Mouse (Mus musculus) forebrain, postnatal 0 days (tissue): ENCODE measurements at regions not wholly inside any gene's neighbourhood (a gene's known extent, or its start where the extent isn't known, plus 50 kb on each side); places are given as distances from the start of the nearest gene placed in this dataset.
A peak's percentile ranks its signal among the peaks of the same experiment; 100 is the strongest.

Source experiments
- ATAC-seq: fragments of 200-750 bp; cut with Nextera tagmentation; 2 replicates; pipeline ENCODE4 v1.8.0; 2017; ENCODE audit warnings: mild to moderate bottlenecking, moderate library complexity
- DNase-seq: peaks from one replicate; pipeline ENCODE4 v3.0.0-alpha.2; 2015
- H3K27ac ChIP-seq: fragments of 300-500 bp; sonication (generic); 2 replicates; pipeline ENCODE4 v1.5.1; 2014; ENCODE audit warnings: low read depth, mild to moderate bottlenecking, antibody characterized with exemption, low read length, moderate library complexity, mixed read lengths
- H3K27me3 ChIP-seq: fragments of 300-500 bp; sonication (generic); 2 replicates; pipeline ENCODE4 v1.6.1; 2014; ENCODE audit warnings: mild to moderate bottlenecking, low read length, mixed read lengths; ENCODE audit not compliant: insufficient read depth
- H3K36me3 ChIP-seq: fragments of 300-500 bp; sonication (generic); 2 replicates; pipeline ENCODE4 v1.6.1; 2014; ENCODE audit warnings: mild to moderate bottlenecking, moderate library complexity; ENCODE audit not compliant: insufficient read depth
- H3K4me1 ChIP-seq: fragments of 300-500 bp; sonication (generic); 2 replicates; pipeline ENCODE4 v1.6.1; 2014; ENCODE audit warnings: antibody characterized with exemption; ENCODE audit not compliant: insufficient read depth
- H3K4me2 ChIP-seq: fragments of 300-500 bp; sonication (generic); 2 replicates; pipeline ENCODE4 v1.6.1; 2014; ENCODE audit warnings: low read depth, mild to moderate bottlenecking, moderate library complexity
- H3K4me3 ChIP-seq: fragments of 300-500 bp; sonication (generic); 2 replicates; pipeline ENCODE4 v1.5.1; 2014; ENCODE audit warnings: low read depth, low read length, mixed read lengths
- H3K9ac ChIP-seq: fragments of 300-500 bp; sonication (generic); 2 replicates; pipeline ENCODE4 v1.6.1; 2014; ENCODE audit warnings: mild to moderate bottlenecking
- H3K9me3 ChIP-seq: fragments of 300-500 bp; sonication (generic); 2 replicates; pipeline ENCODE4 v1.6.1; 2016; ENCODE audit warnings: low read length
- CTCF ChIP-seq: sonication (generic); IDR thresholded peaks from 2 replicates; pipeline ENCODE4 v1.5.1; 2016; ENCODE audit warnings: antibody characterized with exemption, control low read depth, low read depth
- WGBS: fragments of 180-500 bp; shearing (Covaris S2); extraction: QIAGEN DNeasy Blood & Tissue Kit; methylation state at CpG from one replicate; pipeline ENCODE4 v1.1.7; 2014; 5-methylcytosine and 5-hydroxymethylcytosine counted together

- no peaks in the 10 kb centered on the region for H3K36me3 ChIP-seq
- 90% methylated on average over 3 of the region's 3 CpGs for WGBS
- ATAC-seq (no peak), DNase-seq (no peak)
- no peak overlapping the region for H3K27ac ChIP-seq
- no peaks in the 10 kb centered on the region; the same call in 1 of the 2 replicates for H3K27me3 ChIP-seq
- H3K4me2 ChIP-seq = no peak overlapping the region
- no peak for TF ChIP-seq CTCF
- no peaks in the 10 kb centered on the region for H3K9me3 ChIP-seq
- H3K4me3 ChIP-seq = no peak overlapping the region
- no peak overlapping the region for H3K9ac ChIP-seq
- no peaks in the 10 kb centered on the region for H3K4me1 ChIP-seq
Observed at GRCm38 (mm10) chr14:33735653-33736052, 146.6 kb downstream of the Ptpn20 start.

DNA sequence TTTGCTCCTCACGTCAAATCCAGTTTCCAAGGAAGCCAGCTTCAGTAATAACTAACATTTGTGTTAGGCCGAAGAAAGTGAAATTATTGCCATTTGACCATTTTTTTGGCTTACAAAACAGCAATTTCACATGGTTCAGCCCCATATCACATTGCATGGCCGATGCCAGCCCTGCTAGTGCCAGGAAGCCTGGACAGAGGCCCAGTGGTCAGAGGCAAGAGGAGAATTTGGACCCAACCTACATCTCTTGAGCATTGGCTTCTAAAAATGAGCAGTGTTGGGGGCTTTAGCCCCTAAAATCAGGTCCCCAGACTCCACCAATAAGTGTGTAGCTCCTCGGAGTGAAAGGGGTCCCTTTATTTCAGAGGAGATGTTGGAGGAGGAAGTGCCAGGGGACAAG is 157.2 kb downstream of the Ptpn20 start:
- no peak for TF ChIP-seq CTCF
- Histone ChIP-seq H3K9ac (no peak overlapping the region), H3K9me3 (no peaks in the 10 kb centered on the region), H3K27me3 (no peaks in the 10 kb centered on the region), H3K4me1 (no peaks in the 10 kb centered on the region), H3K36me3 (no peaks in the 10 kb centered on the region), H3K27ac (no peak overlapping the region), H3K4me3 (no peak overlapping the region), H3K4me2 (no peak overlapping the region)
- DNase-seq = no peak
- no peak for ATAC-seq
- WGBS = 78% methylated on average over 4 of the region's 4 CpGs

- Histone ChIP-seq H3K9ac (no peak overlapping the region), H3K4me2 (peak overlapping the region; percentile 8; the same call in 1 of the 2 replicates), H3K36me3 (no peaks in the 10 kb centered on the region), H3K4me3 (no peak overlapping the region), H3K4me1 (no peaks in the 10 kb centered on the region), H3K27ac (no peak overlapping the region), H3K27me3 (no peaks in the 10 kb centered on the region), H3K9me3 (0 out of 2 replicates have a peak, but pooled peaks cover 5% of the 10 kb centered on the region)
- WGBS = 35% methylated on average over 7 of the region's 7 CpGs
- ATAC-seq (peak; percentile 18; the same call in 1 of the 2 replicates), DNase-seq (peak; percentile 25)
- TF ChIP-seq CTCF = no peak
Observed at GRCm38 (mm10) chr14:33759656-33760055, 163.7 kb upstream of the Gdf10 start.

DNA sequence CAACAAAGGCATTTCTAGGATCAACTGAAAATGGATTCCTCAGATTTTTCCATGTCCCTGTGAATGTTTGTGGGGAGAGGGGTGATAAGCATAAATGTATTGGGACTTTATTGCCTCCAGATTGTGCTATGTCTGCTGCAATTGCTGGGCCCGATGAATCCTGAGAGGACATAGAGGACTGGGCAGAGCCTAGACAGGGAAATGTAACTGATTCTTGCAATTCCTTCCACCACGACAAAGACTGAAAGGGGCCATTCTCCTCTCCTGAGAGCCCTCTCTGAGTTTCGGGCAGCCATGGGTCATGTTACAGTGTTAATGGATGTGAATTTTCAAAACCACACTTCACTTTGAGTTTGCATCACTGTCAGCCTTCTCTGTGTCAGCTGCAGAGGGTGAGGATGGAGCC is 159.7 kb upstream of the Gdf10 start:
- Histone ChIP-seq H3K4me2 (no peak overlapping the region), H3K4me1 (no peaks in the 10 kb centered on the region), H3K4me3 (no peak overlapping the region), H3K9me3 (no peaks in the 10 kb centered on the region), H3K9ac (no peak overlapping the region), H3K36me3 (no peaks in the 10 kb centered on the region), H3K27me3 (no peaks in the 10 kb centered on the region), H3K27ac (no peak overlapping the region)
- 76% methylated on average over 3 of the region's 3 CpGs for WGBS
- TF ChIP-seq CTCF = no peak
- no peak for DNase-seq
- no peak for ATAC-seq

GRCm38 (mm10) chr14:33765767-33766166 is 157.6 kb upstream of the Gdf10 start:
- DNase-seq (no peak), ATAC-seq (no peak)
- H3K9me3 ChIP-seq = no peaks in the 10 kb centered on the region
- H3K27me3 ChIP-seq = no peaks in the 10 kb centered on the region
- no peaks in the 10 kb centered on the region for H3K36me3 ChIP-seq
- no peak overlapping the region for H3K9ac ChIP-seq
- no peak overlapping the region for H3K4me2 ChIP-seq
- H3K27ac ChIP-seq = no peak overlapping the region
- whole genome bisulfite sequencing = 92% methylated on average over 1 of the region's 1 CpGs
- H3K4me3 ChIP-seq = no peak overlapping the region
- no peak for TF ChIP-seq CTCF
- H3K4me1 ChIP-seq = no peaks in the 10 kb centered on the region

GRCm38 (mm10) chr14:33772374-33772773 is 151.0 kb upstream of the Gdf10 start:
- DNase-seq (no peak), ATAC-seq (no peak)
- no peak overlapping the region for H3K4me2 ChIP-seq
- H3K27me3 ChIP-seq = no peaks in the 10 kb centered on the region
- no peak overlapping the region for H3K9ac ChIP-seq
- no peak overlapping the region for H3K4me3 ChIP-seq
- no peak overlapping the region for H3K27ac ChIP-seq
- 82% methylated on average over 3 of the region's 3 CpGs for WGBS
- no peak for TF ChIP-seq CTCF
- no peaks in the 10 kb centered on the region for H3K9me3 ChIP-seq
- H3K36me3 ChIP-seq = no peaks in the 10 kb centered on the region
- no peaks in the 10 kb centered on the region for H3K4me1 ChIP-seq

DNA sequence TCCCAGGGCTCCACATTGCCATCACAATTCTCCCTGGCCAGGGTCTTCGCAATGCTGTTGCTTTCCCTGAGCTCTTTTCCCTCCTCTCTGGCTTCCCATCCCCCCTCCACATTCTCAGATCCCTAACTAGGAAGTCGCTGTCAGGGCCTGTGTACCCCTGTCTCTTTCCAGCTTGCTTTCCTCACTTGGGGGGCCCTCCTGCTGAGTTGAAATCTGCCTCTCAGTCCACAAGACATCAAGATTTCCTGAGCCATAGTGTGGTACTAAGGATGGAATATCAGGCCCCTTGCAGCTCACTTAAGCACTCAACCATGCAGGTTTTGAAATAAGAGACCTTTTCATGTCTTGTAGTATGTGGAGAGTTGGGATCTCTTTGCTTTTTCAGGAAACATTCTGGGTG is 133.8 kb upstream of the Gdf10 start:
- ATAC-seq = no peak
- Histone ChIP-seq H3K36me3 (no peaks in the 10 kb centered on the region), H3K27ac (no peak overlapping the region), H3K4me2 (no peak overlapping the region), H3K9me3 (no peaks in the 10 kb centered on the region), H3K4me3 (no peak overlapping the region), H3K9ac (no peak overlapping the region), H3K27me3 (no peaks in the 10 kb centered on the region), H3K4me1 (no peaks in the 10 kb centered on the region)
- WGBS = 34% methylated on average over 2 of the region's 2 CpGs
- no peak for TF ChIP-seq CTCF
- no peak for DNase-seq

DNA sequence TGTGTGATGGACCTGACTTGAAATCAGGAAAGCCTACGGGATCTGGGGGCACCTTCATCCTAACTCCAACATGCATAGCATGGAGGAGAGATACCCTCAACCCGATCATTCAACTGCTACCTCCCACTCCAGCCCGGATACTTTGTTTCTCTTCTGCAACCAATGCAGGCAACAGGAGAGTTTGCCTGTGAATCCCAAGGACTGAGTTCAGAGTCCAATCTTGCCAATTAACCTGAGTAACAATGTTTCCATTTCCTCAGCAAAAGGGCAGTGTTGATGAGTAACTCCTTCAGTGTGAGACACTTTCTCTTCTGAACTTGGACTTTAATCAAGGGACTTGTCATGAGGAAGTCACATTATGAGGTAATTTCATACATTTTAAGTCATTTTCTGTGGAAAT is 129.1 kb upstream of the Gdf10 start:
- no peak overlapping the region for H3K4me3 ChIP-seq
- ATAC-seq = no peak
- WGBS = 56% methylated on average over 3 of the region's 3 CpGs
- no peak overlapping the region for H3K9ac ChIP-seq
- no peak overlapping the region for H3K4me2 ChIP-seq
- no peaks in the 10 kb centered on the region for H3K36me3 ChIP-seq
- no peak overlapping the region for H3K27ac ChIP-seq
- H3K4me1 ChIP-seq = no peaks in the 10 kb centered on the region
- DNase-seq = no peak
- no peaks in the 10 kb centered on the region for H3K27me3 ChIP-seq
- TF ChIP-seq CTCF = no peak
- no peaks in the 10 kb centered on the region for H3K9me3 ChIP-seq
